Mouse (Mus musculus) CH12.LX (cell line): ENCODE data around the gene Edar. TPM values are rescaled to one million over a fixed set of nuclear protein-coding genes. Genes with fewer than 3 reads are reported as not detected.

Experiments
- DNase-seq: peaks from one replicate; pipeline ENCODE4 v3.0.0-alpha.2; 2013; ENCODE audit errors: extremely low read depth
- H3K27ac ChIP-seq: 2 replicates; pipeline ENCODE4 v1.5.1; 2012; ENCODE audit warnings: low read depth, mild to moderate bottlenecking, control low read depth, moderate library complexity; ENCODE audit not compliant: insufficient read depth
- H3K27me3 ChIP-seq: replicated peaks from 2 replicates; pipeline ENCODE3; 2012; ENCODE audit warnings: inconsistent platforms
- H3K36me3 ChIP-seq, 2 experiments: replicated peaks in 1 of 2; 2 replicates each; pipeline versions ENCODE3 to v1.6.1; 2012; ENCODE audit warnings: inconsistent platforms in 1 of 2, low read length in 1 of 2, mild to moderate bottlenecking in 1 of 2, mixed read lengths in 1 of 2, moderate library complexity in 1 of 2; ENCODE audit not compliant: control insufficient read depth in 1 of 2, insufficient read depth in 1 of 2
- H3K4me1 ChIP-seq, 2 experiments: 2 replicates each; pipeline ENCODE4 v1.6.1; 2012; ENCODE audit warnings: inconsistent platforms in 1 of 2, moderate library complexity in 1 of 2; ENCODE audit not compliant: insufficient read depth in 2 of 2, control insufficient read depth in 1 of 2
- H3K4me2 ChIP-seq: 2 replicates; pipeline ENCODE4 v1.6.1; 2012; ENCODE audit warnings: low read depth, mild to moderate bottlenecking, control low read depth; ENCODE audit not compliant: poor library complexity, insufficient read depth, severe bottlenecking
- H3K4me3 ChIP-seq, 3 experiments: fragments of 150-350 bp in 1 of 3; sonication (generic) in 1 of 3; replicated peaks in 1 of 3; 2 replicates each; pipeline versions ENCODE3 to v1.5.1; 2011 to 2012; ENCODE audit warnings: low read depth in 2 of 3, low read length in 2 of 3, mild to moderate bottlenecking in 2 of 3, moderate library complexity in 2 of 3, control low read depth in 1 of 3, improper control_type of control experiment in 1 of 3, inconsistent platforms in 1 of 3, mixed read lengths in 1 of 3; ENCODE audit not compliant: poor library complexity in 1 of 3
- H3K79me2 ChIP-seq: replicated peaks from 2 replicates; pipeline ENCODE4 v1.6.1; 2012; ENCODE audit warnings: mild to moderate bottlenecking, moderate library complexity; ENCODE audit not compliant: control insufficient read depth, poor library complexity, insufficient read depth, severe bottlenecking; ENCODE audit errors: extremely low read depth
- H3K9ac ChIP-seq: 2 replicates; pipeline ENCODE4 v1.6.1; 2012; ENCODE audit warnings: low read depth, mild to moderate bottlenecking, control low read depth, moderate library complexity; ENCODE audit not compliant: insufficient read depth
- H3K9me3 ChIP-seq: replicated peaks from 2 replicates; pipeline ENCODE3; 2012; ENCODE audit warnings: low read length, inconsistent platforms, mixed read lengths
- CTCF ChIP-seq, 2 experiments: IDR thresholded peaks in 1 of 2; conservative IDR thresholded peaks in 1 of 2; 2 replicates each; pipeline ENCODE4 v1.5.1; 2011 to 2012; ENCODE audit warnings: low read depth in 2 of 2, low read length in 2 of 2, improper control_type of control experiment in 1 of 2, inconsistent platforms in 1 of 2, mild to moderate bottlenecking in 1 of 2, moderate library complexity in 1 of 2
- ELF1 ChIP-seq: IDR thresholded peaks from 2 replicates; pipeline ENCODE4 v1.6.1; 2014; ENCODE audit warnings: low read depth, mild to moderate bottlenecking, inconsistent platforms, low read length, improper control_type of control experiment
- EP300 ChIP-seq: IDR thresholded peaks from 2 replicates; pipeline ENCODE4 v1.6.1; 2011; ENCODE audit warnings: low read length, improper control_type of control experiment
- GABPA ChIP-seq: IDR thresholded peaks from 2 replicates; pipeline ENCODE4 v1.6.1; 2012; ENCODE audit warnings: low read depth, low read length, improper control_type of control experiment, inconsistent platforms; ENCODE audit not compliant: insufficient replicate concordance
- HCFC1 ChIP-seq: IDR thresholded peaks from 2 replicates; pipeline ENCODE4 v1.6.1; 2012; ENCODE audit warnings: low read depth, mild to moderate bottlenecking, inconsistent platforms, low read length, improper control_type of control experiment
- KAT2A ChIP-seq: IDR thresholded peaks from 2 replicates; pipeline ENCODE4 v1.6.1; 2012; ENCODE audit warnings: low read length, improper control_type of control experiment, inconsistent platforms; ENCODE audit not compliant: insufficient replicate concordance
- MAFK ChIP-seq: IDR thresholded peaks from 2 replicates; pipeline ENCODE4 v1.6.1; 2011; ENCODE audit warnings: low read length, improper control_type of control experiment; ENCODE audit not compliant: insufficient replicate concordance
- MXI1 ChIP-seq: IDR thresholded peaks from 2 replicates; pipeline ENCODE4 v1.6.1; 2011; ENCODE audit warnings: mild to moderate bottlenecking, low read depth, low read length, improper control_type of control experiment
- NELFE ChIP-seq: IDR thresholded peaks from 2 replicates; pipeline ENCODE4 v1.6.1; 2011; ENCODE audit warnings: low read depth, low read length, improper control_type of control experiment
- NRF1 ChIP-seq: IDR thresholded peaks from 2 replicates; pipeline ENCODE4 v1.6.1; 2014; ENCODE audit warnings: low read depth, mild to moderate bottlenecking, inconsistent platforms, low read length, improper control_type of control experiment, moderate library complexity
- POLR2A ChIP-seq: IDR thresholded peaks from 2 replicates; pipeline ENCODE4 v1.6.1; 2011; ENCODE audit warnings: low read depth, mild to moderate bottlenecking, improper control_type of control experiment, low read length
- RCOR1 ChIP-seq: conservative IDR thresholded peaks from 2 replicates; pipeline ENCODE4 v1.6.1; 2012; ENCODE audit warnings: low read depth, mild to moderate bottlenecking, inconsistent platforms, low read length, improper control_type of control experiment
- SIN3A ChIP-seq: IDR thresholded peaks from 2 replicates; pipeline ENCODE4 v1.6.1; 2012; ENCODE audit warnings: low read length, improper control_type of control experiment, inconsistent platforms
- UBTF ChIP-seq: IDR thresholded peaks from 2 replicates; pipeline ENCODE4 v1.6.1; 2012; ENCODE audit warnings: low read depth, mild to moderate bottlenecking, inconsistent platforms, low read length, improper control_type of control experiment, moderate library complexity
- ZKSCAN1 ChIP-seq: IDR thresholded peaks from 2 replicates; pipeline ENCODE4 v1.6.1; 2012; ENCODE audit warnings: low read depth, inconsistent platforms, low read length, improper control_type of control experiment, borderline replicate concordance
- dilution Hi-C: fragments of 300-500 bp; cut with MboI; formaldehyde crosslinking; loops from 2 replicates; pipeline ENCODE4 v1.14.3; 2020; ENCODE audit warnings: low sequenced_read_pairs; ENCODE audit not compliant: extremely low pct_unique_long_range_greater_than_20kb, extremely low pct_ligation_motif_present
- in situ Hi-C: fragments of 300-500 bp; cut with MboI; formaldehyde crosslinking; loops from 3 replicates; pipeline ENCODE4 v1.14.3; 2019; ENCODE audit warnings: low sequenced_read_pairs, low pct_ligation_motif_present, low pct_unique_long_range_greater_than_20kb, mixed read lengths
- polyA plus RNA-seq: library from polyadenylated mRNA; unstranded; fragments of >175 nt; gene quantifications from 2 replicates; pipeline ENCODE4 v1.2.1, GENCODE M21; 2012; ENCODE audit warnings: low read depth; ENCODE audit not compliant: insufficient read length
- total RNA-seq, 2 experiments: library from RNA; depleted of rRNA; stranded (reverse); fragments of 300-350 nt in 1 of 2; fragments of >200 nt in 1 of 2; gene quantifications; 2 replicates each; pipeline ENCODE4 v1.2.3; 2012 to 2014

Gene Edar
- total and polyA plus RNA-seq, 3 experiments: not detected

- Histone ChIP-seq H3K9me3 (peaks cover 4% of the 10 kb centered on the region), H3K79me2 (no peaks in the 10 kb centered on the region), H3K4me3 (no peak overlapping the region), H3K27me3 (peaks cover 1% of the 10 kb centered on the region), H3K36me3 (no peaks in the 10 kb centered on the region), H3K4me1 (no peaks in the 10 kb centered on the region), H3K4me2 (no peak overlapping the region), H3K27ac (no peak overlapping the region), H3K9ac (no peak overlapping the region)
- in situ Hi-C loops (no loop called here), dilution Hi-C loops (no loop called here)
- DNase-seq: no peak
- TF ChIP-seq HCFC1 (no peak), NELFE (no peak), GABPA (no peak), CTCF (conservative IDR thresholded peaks at IDR 0.05 in 1 of 2, IDR thresholded peaks at IDR 0.05 in 1 of 2; ENCODE audit: low read depth in 2 of 2, low read length in 2 of 2) (no peak), MXI1 (no peak), RCOR1 (no peak), KAT2A (no peak), NRF1 (no peak), POLR2A (no peak), ELF1 (no peak), EP300 (no peak), UBTF (no peak)
Measured at GRCm38 (mm10) chr10:58595197-58595596, 80.3 kb downstream of the Edar start.

GRCm38 (mm10) chr10:58594486-58594885 lies 81.0 kb downstream of the Edar start:
- Histone ChIP-seq H3K4me1 (no peaks in the 10 kb centered on the region), H3K36me3 (no peaks in the 10 kb centered on the region), H3K9me3 (peaks cover 4% of the 10 kb centered on the region), H3K27me3 (peaks cover 1% of the 10 kb centered on the region), H3K9ac (no peak overlapping the region), H3K4me2 (no peak overlapping the region), H3K27ac (no peak overlapping the region), H3K4me3 (no peak overlapping the region), H3K79me2 (no peaks in the 10 kb centered on the region)
- DNase-seq: no peak
- in situ Hi-C loops: no loop called here
- TF ChIP-seq ZKSCAN1 (no peak), MAFK (no peak), HCFC1 (no peak), SIN3A (no peak)
- dilution Hi-C loops: no loop called here
